Mouse (Mus musculus) layer of hippocampus, postnatal 10 days (tissue): ENCODE measurements around the gene Pxmp4. TPM values are rescaled to one million over a fixed set of nuclear protein-coding genes. Genes with fewer than 3 reads are reported as not detected.

Experiments used
- DNase-seq, 2 experiments: peaks; one replicate each; pipeline ENCODE4 v3.0.0; 2021; ENCODE audit warnings: low spot score in 2 of 2
- total RNA-seq, 2 experiments: library from RNA; stranded (reverse); gene quantifications; 2 replicates each; pipeline ENCODE4 v1.2.3; 2021

The Pxmp4 gene
- total RNA-seq, 2 experiments from 2014 or later: 14.3 to 15.7 TPM

GRCm38 (mm10) chr2:154574271-154574670 is 29.2 kb downstream of the Pxmp4 start:
- no peak for DNase-seq

DNA sequence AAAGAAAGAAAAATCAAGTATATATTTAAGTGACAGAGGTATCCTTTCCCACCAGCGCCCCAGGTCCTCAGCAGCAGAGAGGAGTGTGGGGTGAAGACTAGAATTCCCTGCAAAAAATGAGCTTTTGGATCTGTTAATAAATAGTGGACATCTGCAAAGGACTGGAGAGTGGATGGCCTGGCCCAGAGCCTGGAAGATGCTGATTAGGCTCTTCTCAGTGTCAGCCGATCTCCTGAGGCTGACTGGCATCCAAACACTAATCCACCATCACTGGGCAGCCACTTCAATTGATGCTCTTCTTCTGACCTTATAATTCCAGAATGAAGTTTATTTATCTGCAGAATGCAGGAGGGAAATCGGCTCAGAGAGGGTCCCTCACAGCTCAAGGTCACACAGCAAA is 30.5 kb downstream of the Pxmp4 start:
- no peak for DNase-seq

DNA sequence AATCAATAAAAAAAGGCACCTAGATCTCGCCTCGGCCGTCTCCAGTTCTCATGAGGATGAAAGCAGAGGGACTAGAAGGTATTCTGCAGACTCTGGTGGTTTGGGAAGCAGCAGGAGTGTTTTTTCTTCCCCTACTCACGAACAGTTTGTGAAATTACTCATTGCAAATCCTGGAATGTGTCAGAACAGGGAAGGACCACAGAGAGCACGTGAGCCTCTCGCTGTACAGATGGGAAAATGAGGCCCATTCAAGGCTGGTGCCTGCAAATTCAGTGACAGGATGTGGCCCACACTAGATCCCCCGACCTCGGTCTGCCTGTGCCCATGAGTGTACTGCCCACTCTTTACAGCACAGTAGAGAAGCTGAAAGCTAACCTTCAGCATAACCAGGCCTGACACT is 31.5 kb downstream of the Pxmp4 start:
- no peak for DNase-seq

DNA sequence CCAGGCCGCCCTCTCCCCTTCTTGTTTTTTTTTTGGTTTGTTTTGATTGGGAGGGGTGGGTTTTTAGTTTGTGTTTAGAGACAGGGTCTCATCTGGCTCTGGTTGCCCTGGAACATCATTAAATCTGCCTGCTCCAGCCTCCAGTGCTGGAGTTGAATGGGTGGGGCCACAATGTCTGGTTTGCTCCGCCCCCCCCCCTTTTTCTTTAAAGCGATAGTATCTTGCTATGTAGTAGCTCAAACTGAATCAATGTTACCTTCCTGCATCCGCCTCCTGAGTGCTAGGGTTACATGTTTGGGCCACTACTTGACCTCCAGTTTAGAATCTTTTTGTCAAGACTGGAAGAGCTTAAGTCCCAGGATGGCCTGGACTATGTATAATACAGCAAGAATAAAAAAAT is 32.2 kb downstream of the Pxmp4 start:
- DNase-seq: no peak

DNA sequence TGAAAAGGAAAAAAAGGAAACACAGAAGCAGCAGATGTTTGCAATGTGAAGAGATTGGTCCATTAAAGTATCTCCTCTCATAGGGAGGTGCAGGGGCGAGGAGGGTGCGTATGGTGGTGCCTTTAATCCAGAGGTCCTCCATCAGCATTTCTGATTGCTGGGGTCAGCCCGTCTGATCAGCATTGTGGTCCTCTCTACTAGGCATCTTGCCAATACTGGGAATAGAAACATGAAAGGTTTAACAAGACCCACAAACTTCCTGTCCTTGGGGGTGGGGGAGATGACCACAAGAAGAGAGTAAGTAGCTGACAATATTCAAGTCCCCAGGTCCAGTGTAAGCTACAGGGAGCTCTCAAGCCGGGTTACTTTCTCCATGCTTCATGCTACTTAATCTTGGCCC is 32.8 kb downstream of the Pxmp4 start:
- no peak for DNase-seq

DNA sequence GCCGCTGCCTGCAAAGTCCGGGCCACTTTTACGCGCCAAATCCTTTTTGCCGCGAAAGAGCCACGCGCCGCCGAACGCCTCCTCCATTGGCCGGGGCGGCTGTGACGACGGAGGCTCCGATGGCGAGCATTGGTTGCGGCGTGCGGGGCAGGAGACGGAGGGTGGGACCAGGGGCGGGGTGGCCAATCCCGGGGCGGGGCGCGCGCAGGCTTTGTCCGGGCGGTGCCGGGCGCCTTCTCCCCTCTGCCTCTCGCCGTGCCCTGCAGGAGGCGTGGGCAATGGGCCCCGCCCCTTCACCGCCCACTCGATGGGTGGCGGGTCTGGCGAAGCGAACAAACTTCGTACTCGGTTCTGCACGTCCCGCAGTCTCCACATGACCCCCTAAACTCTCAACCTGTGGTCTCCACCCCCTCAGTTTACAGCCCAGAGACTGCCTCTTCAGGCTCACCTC is 33.6 kb downstream of the Pxmp4 start, which contains the start of gene E2f1:
Gene E2f1 (minus strand): TSS at position 57 of the 451 bp plus-strand sequence.
- peak; percentile 88 to 95 for DNase-seq

GRCm38 (mm10) chr2:154569071-154569748 is 34.3 kb downstream of the Pxmp4 start:
- DNase-seq: peak; percentile 63 to 64

GRCm38 (mm10) chr2:154568329-154569070 is 35.0 kb downstream of the Pxmp4 start:
- peak in 1 of 2 experiments; percentile 46 for DNase-seq

DNA sequence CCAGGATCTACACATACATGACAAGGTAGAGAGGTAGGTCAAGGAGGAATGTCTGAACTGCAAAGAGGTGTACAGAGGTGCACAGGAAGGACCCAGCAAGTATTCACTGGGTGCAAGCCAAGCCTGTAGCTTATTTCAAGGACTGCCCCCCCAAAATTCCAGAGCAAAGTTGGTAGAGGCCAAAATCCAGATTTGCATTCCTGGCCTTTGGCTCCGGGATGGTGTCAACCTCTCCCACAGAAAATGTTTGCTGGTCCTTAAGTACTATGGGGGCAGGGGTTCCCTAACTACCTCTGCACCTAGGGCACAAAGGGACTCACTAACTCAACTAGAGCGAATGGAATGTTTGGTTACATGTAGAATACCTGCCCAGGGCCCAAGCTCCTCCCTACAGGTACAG is 35.7 kb downstream of the Pxmp4 start:
- no peak for DNase-seq

GRCm38 (mm10) chr2:154566641-154567040 is 36.9 kb downstream of the Pxmp4 start:
- no peak for DNase-seq

GRCm38 (mm10) chr2:154565562-154565961 is 37.9 kb downstream of the Pxmp4 start:
- no peak for DNase-seq

- no peak for DNase-seq
These were observed 39.8 kb downstream of the Pxmp4 start for GRCm38 (mm10) chr2:154563612-154564170.

GRCm38 (mm10) chr2:154558264-154559039 is 45.1 kb downstream of the Pxmp4 start, which contains the start of gene Necab3:
Necab3 (minus strand) TSS chr2:154558890.
- peak; percentile 59 to 72 for DNase-seq

GRCm38 (mm10) chr2:154557184-154557832 is 46.2 kb downstream of the Pxmp4 start:
- no peak for DNase-seq

DNA sequence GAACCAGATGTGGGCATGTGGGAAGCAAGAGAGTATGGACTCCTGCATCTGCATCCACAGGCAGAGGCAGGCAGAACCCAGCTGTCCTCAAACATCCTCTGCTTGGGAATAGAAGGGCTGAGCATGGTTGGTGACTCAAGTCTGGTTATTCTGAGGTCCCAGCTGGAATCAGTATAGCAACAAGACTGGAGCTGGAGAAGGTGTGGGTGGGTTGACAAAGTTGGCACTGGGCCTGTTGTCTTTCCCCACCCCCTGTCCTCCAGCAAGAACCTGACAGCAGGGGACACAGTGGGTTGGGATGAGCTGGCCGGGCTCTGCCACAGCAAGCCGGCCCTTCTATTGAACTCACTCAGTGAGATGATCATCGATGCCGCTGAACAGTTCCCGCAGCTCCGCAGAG is 48.3 kb downstream of the Pxmp4 start:
- no peak for DNase-seq

DNA sequence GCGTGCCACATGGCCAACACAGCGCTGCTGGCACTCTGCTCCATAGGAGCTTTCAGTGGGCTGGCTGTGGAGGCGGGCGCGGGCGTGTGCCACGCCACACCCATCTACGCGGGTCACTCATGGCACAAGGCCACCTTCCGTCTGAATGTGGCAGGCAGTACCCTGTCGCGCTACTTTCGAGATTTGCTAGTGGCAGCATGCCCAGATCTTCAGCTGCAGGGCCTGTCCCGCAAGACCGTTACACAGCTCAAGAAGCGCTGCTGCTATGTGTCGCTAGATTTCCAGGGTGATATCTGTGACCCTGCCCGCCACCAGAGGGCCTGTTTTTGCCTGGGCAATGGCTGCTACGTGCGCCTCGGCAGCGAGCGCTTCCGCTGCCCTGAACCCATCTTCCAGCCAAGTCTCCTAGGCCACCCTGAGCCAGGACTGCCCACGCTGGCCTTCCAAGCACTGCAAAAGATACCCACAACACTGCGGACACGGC is 51.0 kb downstream of the Pxmp4 start:
- peak; percentile 76 to 79 for DNase-seq

DNA sequence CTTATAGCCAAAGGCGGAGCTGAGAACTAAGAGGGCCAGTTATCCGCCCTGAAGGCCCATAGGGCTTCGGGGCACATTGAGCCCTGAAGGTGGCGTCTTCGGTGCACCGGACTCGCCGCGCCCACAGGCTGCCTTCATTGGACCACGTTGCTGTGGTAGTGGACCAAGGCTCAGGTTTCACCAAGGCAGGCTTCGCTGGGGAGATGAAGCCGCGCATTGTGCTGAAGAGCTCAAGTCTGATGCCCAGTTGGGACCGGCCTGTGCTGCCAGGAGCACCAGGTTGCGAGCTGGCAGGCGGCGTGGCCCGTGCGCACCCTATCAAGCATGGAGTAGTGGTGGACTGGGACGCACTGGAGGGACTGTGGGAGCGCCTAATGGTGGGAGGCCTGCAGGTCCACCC is 51.6 kb downstream of the Pxmp4 start:
- DNase-seq: peak; percentile 45 to 50

GRCm38 (mm10) chr2:154551476-154551875 is 52.0 kb downstream of the Pxmp4 start, which contains the start of gene Actl10:
Actl10 (plus strand) TSS chr2:154551776.
- DNase-seq: no peak

DNA sequence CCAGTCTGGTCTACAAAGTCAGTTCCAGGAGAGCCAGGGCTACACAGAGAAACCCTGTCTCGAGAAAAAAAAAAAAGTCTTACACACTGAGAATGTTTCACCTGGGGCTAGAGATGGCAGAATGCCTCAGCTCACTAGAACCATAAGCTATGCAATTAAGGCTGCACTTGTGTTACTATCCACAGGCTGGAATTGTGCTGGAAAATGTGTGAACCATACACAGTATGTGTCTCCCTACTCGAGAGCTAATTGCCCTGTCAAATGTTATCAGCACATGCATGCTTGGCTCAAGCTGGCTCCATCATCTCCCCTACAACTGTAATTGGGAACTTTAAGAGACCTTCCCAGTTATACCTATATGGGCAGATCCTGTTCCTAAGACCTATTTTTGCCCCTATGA is 52.6 kb downstream of the Pxmp4 start:
- DNase-seq: no peak

GRCm38 (mm10) chr2:154549886-154550189 is 53.7 kb downstream of the Pxmp4 start:
- no peak for DNase-seq
